Mouse (Mus musculus) adrenal gland, postnatal 25 days (tissue): ENCODE data around the gene Srgap1. TPM values are rescaled to one million over a fixed set of nuclear protein-coding genes. Genes with fewer than 3 reads are reported as not detected.

Source experiments
- DNase-seq: peaks from one replicate; pipeline ENCODE4 v3.0.0; 2021; ENCODE audit warnings: mixed read lengths
- total RNA-seq: library from RNA; stranded (reverse); gene quantifications from 2 replicates; pipeline ENCODE4 v1.2.3, GENCODE M21; 2021

Srgap1 gene
- total RNA-seq, 1 experiment from 2014 or later: 2.3 TPM

DNA sequence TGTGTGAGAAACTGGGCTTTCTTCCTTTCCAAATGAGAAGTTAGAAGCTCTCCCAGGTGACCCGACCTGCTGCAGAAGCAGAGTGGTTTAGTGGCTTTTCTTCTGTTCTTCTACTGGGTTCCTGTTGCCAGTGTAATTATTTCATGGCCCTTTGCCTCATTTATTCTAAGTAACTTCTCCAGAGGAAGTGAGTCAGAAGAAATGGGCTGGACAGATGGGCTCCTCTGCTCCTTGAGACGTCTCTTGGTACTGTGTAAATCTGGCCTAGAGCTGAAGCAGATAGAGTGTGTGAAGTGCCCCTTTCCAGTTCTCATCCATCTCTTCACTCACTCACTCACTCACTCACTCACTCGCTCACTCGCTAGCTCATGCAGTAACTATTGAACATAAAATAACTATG, 290.4 kb downstream of the Srgap1 start:
- DNase-seq: no peak

DNA sequence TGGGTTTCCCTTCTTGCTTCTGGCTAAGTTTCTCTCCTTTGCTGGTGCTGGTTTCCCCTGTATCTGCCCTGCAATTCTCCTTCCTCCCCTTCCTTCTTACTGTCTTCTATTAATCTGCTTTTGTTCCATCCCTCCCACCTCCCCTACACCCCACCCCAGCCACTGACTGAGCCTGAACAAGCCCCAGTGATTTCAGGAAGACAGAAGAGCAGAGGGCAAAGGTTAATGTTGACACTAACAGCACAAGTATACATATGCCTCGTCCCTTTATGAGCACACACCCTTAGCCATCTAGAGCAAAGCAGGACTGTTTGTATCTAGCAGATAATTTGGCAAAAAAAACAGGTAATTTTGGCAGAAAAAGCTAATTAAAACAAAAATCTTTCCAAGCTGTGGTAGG, 291.3 kb downstream of the Srgap1 start:
- DNase-seq: no peak

DNA sequence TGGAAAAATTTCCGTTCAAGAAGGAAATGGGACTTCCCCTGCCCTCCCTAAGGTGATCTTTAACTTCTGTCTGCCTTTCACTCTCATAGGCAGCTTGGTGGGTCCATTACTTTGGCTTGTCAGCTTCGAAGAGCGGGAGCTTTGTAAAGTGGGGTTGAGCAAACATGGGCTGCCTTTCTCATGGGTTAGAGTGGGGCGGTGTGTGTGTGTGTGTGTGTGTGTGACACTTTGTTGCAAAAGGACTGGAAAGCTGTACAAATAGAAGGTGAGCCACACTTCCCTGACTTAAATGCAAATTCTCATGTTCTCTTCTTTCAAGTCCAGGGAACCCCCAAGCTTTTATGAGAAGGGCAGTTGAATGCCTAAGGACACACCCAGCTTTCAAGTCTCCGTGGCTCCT, 292.9 kb downstream of the Srgap1 start:
- no peak for DNase-seq

DNA sequence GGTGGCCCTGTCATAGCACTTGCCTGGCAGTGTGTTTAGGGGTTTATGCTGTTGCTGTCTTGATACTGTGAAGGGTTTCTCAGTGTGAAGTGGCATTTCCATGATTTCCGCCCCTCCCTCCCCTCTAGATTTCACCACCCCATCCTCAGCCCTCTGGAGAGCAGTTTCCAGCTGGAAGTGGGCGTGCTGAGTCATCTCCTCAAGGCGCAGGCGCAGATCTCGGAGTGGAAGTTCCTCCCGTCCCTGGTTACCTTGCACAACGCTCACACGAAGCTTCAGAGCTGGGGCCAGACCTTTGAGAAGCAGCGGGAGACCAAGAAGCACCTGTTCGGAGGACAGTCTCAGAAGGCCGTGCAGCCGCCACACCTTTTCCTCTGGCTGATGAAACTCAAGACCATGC, 296.9 kb downstream of the Srgap1 start:
- peak; percentile 18 for DNase-seq

DNA sequence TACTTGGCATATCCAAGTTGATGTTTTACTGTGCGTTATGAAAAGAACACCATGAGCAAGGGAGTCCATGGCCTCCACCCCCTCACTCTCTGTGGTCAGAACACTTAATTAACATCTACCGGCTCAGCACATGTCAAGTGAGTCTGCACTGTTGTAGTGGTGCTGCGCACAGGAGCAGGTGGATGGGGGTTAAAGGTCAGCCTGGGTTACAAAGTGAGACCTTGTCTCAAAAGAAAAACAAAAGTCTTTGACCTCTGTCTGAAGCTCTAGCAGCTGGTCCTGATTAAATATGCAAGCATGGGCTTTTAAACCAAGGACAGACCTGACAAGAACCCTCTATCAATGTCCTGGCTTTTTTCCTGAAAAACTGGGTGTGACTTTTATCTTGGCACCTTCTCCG, 304.8 kb downstream of the Srgap1 start:
- DNase-seq: no peak

DNA sequence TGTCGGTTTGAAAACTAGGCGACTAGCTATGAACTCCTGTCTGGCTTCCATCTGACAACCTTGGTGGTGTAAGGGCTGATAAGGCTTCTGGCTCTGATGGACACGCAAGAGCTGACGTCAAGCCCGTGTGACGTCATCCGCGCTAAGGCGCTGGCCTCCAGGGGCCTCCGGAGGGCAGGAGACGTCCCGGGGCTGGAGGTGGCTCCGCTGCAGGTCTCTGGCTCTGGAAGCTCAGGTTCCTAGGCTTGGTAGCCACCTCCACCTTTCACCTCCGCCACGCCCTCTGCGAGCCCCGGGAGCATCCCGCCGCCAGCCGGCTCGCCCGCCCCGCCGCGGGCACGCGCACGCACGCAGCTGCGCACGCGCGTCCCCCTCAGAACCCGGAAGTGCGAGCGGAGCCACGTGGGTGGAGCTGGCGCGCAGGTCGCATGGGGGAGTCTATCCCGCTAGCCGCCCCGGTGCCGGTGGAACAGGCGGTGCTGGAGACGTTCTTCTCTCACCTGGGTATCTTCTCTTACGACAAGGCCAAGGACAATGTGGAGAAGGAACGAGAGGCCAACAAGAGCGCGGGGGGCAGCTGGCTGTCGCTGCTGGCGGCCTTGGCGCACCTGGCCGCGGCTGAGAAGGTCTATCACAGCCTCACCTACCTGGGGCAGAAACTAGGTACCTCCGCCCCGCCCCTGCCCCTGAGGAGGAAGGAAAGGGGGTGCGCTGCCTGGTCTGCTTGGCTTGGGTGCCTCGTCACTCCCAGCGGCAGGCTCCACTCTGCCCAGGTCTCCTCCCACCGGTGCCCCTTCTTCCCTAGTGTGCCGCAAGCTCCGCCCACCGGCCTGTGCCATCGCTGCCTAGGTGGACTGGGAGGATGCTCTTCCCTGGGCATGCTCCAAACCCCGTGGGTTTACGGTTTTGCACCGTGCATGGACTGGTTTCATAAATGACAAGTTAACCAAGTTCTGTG, 307.3 kb downstream of the Srgap1 start, which contains the start of gene BC048403:
Gene BC048403 (plus strand): TSS at position 390 of the 958 bp plus-strand sequence.
- peak; percentile 89 for DNase-seq

DNA sequence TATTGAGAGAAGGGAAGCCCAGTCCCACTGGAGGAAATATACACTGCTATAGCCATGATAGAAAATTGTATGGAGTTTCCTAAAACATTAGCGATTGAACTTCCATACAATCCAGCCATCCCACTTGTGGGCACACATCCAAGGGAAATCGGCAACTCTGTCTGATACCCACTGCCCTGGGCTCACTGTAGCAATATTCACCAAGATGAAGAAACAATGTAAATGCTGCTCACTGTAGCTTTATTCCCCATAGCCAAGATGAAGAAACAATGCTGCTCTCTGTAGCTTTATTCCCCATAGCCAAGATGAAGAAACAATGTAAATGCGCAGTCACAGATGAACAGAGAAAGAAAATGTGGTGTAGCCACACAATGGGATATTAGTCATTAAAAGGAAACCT, 309.9 kb downstream of the Srgap1 start:
- no peak for DNase-seq

DNA sequence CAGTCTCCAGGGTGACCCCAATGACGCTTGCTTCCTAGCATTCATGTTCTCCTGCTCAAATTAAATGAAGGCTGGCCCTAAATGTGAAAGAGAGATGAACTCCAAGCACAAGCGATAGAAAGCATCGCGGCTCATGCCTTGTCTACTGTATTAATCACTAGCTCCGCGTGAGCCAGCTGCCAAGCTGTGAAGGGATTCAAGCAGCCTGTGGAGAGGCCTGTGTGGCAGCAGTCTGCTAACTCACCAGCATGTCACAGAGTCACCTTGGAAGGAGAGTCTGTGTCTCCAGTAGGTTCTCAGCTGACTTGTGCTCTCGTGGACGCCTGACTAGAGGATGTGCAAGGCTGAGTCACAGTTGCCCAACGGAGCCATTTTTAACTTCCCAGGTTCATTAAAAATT, 314.6 kb downstream of the Srgap1 start:
- DNase-seq: no peak

DNA sequence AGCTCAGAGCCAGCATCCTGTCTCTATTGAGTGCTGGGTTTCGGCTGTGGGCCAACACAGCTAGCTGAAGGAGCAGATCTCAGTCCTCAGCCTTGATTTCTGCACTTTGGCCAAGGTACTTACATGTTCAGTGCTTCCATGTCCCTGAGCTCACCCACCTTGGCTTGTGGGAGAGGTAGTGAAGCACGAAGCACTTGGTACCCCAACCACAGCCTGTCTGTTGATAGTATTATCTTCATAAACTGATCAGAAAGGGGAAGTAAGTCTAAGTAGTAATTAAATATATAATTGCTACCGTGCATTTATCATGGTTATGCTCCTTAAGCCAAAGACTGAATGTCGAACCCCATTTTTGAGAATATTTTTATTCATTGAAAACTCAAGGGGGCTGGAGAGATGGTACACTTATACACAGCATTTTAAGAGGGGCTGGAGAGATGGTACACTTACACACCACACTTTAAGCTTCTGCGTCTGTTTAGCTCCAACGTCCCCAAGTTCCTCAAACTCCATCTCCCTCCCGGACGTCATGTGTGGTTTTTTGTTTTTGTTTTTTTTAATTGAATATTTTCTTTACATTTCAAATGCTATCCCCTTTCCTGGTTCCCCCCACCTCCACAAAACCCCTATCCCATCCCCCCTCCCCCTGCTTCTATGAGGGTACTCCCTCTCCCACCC, 315.9 kb downstream of the Srgap1 start:
- DNase-seq: no peak

Other genes starting within 250 kb of the Srgap1 start
- gene Rxylt1, start 50.1 kb upstream of the Srgap1 start, total RNA-seq: 37.7 and 42.6 TPM in 2 replicates